Mouse (Mus musculus) lung, postnatal 0 days (tissue): ENCODE data around the gene Ablim1.

Experiments
- CTCF ChIP-seq: IDR thresholded peaks from 2 replicates; pipeline ENCODE4 v1.5.1; 2016; ENCODE audit warnings: antibody characterized with exemption, mild to moderate bottlenecking
- EP300 ChIP-seq: IDR thresholded peaks from 2 replicates; pipeline ENCODE4 v1.6.1; 2016; ENCODE audit warnings: antibody characterized with exemption, mild to moderate bottlenecking, control low read depth

GRCm38 (mm10) chr19:57301961-57302395 is 12.7 kb downstream of the Ablim1 start:
- TF ChIP-seq EP300 (peak; percentile 76), CTCF (no peak)
